Mouse (Mus musculus): Measurements from ENCODE around the gene Aldh5a1.

- no peak for TF ChIP-seq CTCF (conservative IDR thresholded peaks at IDR 0.05; ENCODE audit: insufficient read depth, insufficient read length, low read depth, low read length)
- no peak for TF ChIP-seq POLR2A (IDR thresholded peaks at IDR 0.05; ENCODE audit: low read depth, low read length)
Observed at GRCm38 (mm10) chr13:24867789-24868188, 69.7 kb downstream of the Aldh5a1 start.
